Mouse (Mus musculus): ENCODE measurements around the gene Trim27. TPM values are rescaled to one million over a fixed set of nuclear protein-coding genes. Genes with fewer than 3 reads are reported as not detected.

Trim27 gene
- total RNA-seq, 2 experiments from 2014 or later: 33.6 to 36.5 TPM

DNA sequence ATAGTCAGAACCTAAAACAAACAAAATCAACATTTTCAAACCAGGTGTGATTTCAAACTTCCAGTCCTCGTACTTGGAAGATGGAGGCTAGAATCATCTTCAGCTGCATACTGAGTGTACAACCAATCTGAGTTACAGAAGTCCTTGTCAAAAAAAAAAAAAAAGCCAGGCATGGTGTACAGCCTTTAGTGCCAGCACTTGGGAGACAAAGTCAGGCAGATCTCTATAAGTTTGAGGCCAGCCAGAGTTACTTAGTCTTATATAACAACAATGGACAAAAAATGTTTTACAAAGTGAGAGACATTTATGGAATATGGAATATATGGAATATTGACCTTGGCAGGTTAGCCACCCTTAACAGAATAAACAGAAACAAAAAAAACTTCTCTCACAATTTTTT, 45.1 kb downstream of the Trim27 start:
- DNase-seq (ENCODE audit: extremely low spot score in 1 of 2, low spot score in 2 of 2): no peak
- intact Hi-C loops (cut with DNase I): loop anchor here (1.0 kb wide), 1 partner anchor 9 kb away; no protein-coding TSS in a partner anchor
- H3K27ac ChIP-seq: no peak overlapping the region
- H3K4me3 ChIP-seq: no peak overlapping the region
- TF ChIP-seq CTCF (IDR thresholded peaks at IDR 0.05): no peak

- no peak for TF ChIP-seq CTCF (IDR thresholded peaks at IDR 0.05)
- intact Hi-C loops (cut with DNase I): no loop called here
- H3K4me3 ChIP-seq: no peak overlapping the region
- no peak for DNase-seq (ENCODE audit: extremely low spot score in 1 of 2, low spot score in 2 of 2)
- no peak overlapping the region for H3K27ac ChIP-seq
Measured at GRCm38 (mm10) chr13:21225206-21225605, 46.0 kb downstream of the Trim27 start.

DNA sequence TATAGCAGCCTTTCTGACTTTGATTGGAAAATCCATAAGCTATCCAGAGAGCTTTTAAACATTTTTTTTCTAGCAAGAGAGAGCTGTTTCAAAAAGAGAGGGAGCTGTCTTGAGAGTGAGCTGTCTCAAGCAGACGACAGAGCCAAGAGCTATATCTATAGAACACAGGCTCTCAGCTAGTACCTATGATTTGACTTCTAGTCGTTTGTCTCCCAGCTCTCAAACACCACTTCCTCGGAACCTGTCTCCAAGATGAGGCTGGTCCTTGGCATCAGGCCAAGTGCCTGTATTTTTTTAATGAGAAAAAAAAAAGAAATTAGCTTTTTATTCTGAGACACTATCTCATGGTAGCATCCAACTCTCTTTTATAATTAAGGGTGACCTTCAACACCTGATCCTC, 46.8 kb downstream of the Trim27 start:
- H3K27ac ChIP-seq: no peak overlapping the region
- intact Hi-C loops (cut with DNase I): no loop called here

DNA sequence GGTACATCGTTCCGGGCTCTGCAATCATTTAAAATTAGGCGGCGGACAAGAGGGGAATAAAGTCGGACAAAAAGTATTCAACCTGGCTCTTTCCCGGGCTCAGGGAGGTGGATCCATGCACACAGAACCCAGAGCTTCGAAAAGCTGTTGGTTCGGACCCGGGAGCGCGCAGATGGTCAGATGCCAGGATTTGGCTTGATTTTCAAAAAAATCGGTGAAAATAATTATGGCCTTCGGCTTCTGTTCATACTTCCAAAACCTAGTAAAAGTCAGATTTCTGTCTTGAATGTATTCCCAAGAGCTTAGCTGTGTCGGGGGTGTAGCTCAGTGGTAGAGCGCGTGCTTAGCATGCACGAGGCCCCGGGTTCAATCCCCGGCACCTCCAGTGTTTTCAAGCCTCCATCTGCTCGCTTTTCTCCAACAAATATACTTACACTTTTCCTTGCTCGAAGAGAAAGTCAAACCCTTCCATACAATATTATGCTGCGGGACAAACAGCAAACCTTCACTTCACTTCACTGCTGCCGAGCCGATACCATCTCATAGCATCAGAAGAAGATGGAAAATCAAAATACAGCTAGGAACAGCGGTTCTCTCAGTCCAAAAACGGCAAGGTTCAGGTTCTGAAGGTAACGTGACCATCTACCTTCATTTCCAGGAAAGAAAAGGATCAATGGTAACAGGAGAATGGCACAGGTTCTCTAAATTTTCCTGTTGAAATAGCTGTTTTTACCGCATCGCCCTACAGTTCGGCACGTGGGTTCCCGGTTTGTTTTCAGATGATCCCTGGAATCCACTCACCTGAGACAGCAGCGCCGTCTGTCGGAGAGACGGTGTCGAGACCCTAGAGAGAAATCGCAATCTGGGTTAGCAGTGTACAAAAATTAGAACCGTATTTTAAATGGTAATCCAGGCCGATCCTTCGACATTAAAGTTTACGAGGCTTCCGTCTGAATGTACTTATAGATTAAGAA, 54.8 kb downstream of the Trim27 start:
- TF ChIP-seq CTCF (IDR thresholded peaks at IDR 0.05): peak; percentile 85
- Histone ChIP-seq H3K4me3 (peak overlapping the region; percentile 60), H3K27ac (no peak overlapping the region)
- intact Hi-C loops (cut with DNase I): loop anchor here (1.0 to 2.0 kb wide), 3 partner anchors 10 to 45 kb away; no protein-coding TSS in a partner anchor
- peak; percentile 89 for DNase-seq (ENCODE audit: extremely low spot score in 1 of 2, low spot score in 2 of 2)

More for the DNA sequence above, 46.8 kb downstream of the Trim27 start:
- TF ChIP-seq CTCF (IDR thresholded peaks at IDR 0.05): no peak
- no peak overlapping the region for H3K4me3 ChIP-seq
- no peak for DNase-seq (ENCODE audit: extremely low spot score in 1 of 2, low spot score in 2 of 2)

- no peak overlapping the region for H3K27ac ChIP-seq
- no peak overlapping the region for H3K4me3 ChIP-seq
- intact Hi-C loops (cut with DNase I): no loop called here
- DNase-seq (ENCODE audit: extremely low spot score in 1 of 2, low spot score in 2 of 2): no peak
- TF ChIP-seq CTCF (IDR thresholded peaks at IDR 0.05): no peak
Measured at GRCm38 (mm10) chr13:21236714-21237113, 57.5 kb downstream of the Trim27 start.

GRCm38 (mm10) chr13:21237161-21237560, 57.9 kb downstream of the Trim27 start:
- no peak for TF ChIP-seq CTCF (IDR thresholded peaks at IDR 0.05)
- intact Hi-C loops (cut with DNase I): no loop called here
- DNase-seq (ENCODE audit: extremely low spot score in 1 of 2, low spot score in 2 of 2): no peak
- Histone ChIP-seq H3K4me3 (no peak overlapping the region), H3K27ac (no peak overlapping the region)

- no peak for TF ChIP-seq CTCF (IDR thresholded peaks at IDR 0.05)
- no peak overlapping the region for H3K4me3 ChIP-seq
- peak; percentile 43 to 53 for DNase-seq (ENCODE audit: extremely low spot score in 1 of 2, low spot score in 2 of 2)
- intact Hi-C loops (cut with DNase I): no loop called here
- no peak overlapping the region for H3K27ac ChIP-seq
Measured at GRCm38 (mm10) chr13:21240788-21241187, 61.5 kb downstream of the Trim27 start.

DNA sequence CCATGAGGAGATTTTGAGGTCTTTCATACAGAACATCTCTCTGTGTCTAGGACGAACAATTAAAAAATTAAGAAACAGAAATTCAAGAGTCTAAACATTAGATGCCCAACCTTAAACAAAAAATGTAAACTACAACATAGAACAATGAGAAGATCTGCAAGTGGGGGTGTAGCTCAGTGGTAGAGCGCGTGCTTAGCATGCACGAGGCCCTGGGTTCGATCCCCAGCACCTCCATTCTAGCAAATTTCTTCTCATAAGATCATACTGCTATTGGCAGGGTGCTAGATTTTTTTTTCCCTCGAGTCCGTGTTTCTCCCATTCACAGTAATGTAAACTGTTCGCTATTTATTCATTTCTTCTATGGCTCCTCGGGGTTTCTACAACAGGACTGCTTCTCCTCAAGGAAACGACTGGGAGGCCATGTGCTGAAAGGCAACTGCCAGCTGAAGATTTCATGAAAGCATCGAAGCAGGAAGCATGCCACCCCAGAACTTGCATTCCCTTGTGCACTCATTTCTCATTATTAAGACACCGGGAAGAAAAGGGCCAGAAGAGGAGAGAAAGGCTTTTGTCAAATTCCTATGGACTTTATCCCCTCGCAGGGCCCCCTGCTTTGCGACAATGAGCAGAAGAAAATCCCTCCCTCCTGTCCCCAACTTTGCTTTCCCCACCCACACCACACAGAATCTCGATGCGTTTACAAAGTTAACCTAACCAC, 63.3 kb downstream of the Trim27 start:
- intact Hi-C loops (cut with DNase I): no loop called here
- no peak for DNase-seq (ENCODE audit: extremely low spot score in 1 of 2, low spot score in 2 of 2)
- no peak overlapping the region for H3K27ac ChIP-seq
- TF ChIP-seq CTCF (IDR thresholded peaks at IDR 0.05): no peak
- peak overlapping the region; percentile 32 for H3K4me3 ChIP-seq

DNA sequence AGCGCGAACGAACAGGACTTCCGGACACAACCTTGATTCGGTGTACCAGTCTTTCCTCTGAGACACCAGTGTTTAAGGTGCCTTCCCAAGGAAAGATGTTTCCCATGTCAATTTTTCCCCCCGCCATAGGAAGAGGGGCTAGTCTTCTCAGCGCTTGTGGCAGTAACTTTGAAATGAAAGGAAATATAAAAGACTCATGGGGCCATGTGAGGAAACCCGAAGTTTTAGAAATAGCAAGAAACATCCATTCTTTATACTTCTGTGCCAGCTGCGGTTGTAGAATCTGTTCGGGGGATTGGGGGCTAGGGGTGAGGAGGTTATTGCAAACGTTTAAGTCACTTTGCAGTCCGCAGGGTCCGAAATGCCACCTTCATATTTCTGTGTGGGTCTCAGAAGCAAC, 64.0 kb downstream of the Trim27 start:
- DNase-seq (ENCODE audit: extremely low spot score in 1 of 2, low spot score in 2 of 2): no peak
- no peak for TF ChIP-seq CTCF (IDR thresholded peaks at IDR 0.05)
- no peak overlapping the region for H3K27ac ChIP-seq
- peak overlapping the region; percentile 32 for H3K4me3 ChIP-seq
- intact Hi-C loops (cut with DNase I): no loop called here

GRCm38 (mm10) chr13:21244089-21244488, 64.8 kb downstream of the Trim27 start:
- TF ChIP-seq CTCF (IDR thresholded peaks at IDR 0.05): no peak
- Histone ChIP-seq H3K27ac (no peak overlapping the region), H3K4me3 (no peak overlapping the region)
- no peak for DNase-seq (ENCODE audit: extremely low spot score in 1 of 2, low spot score in 2 of 2)
- intact Hi-C loops (cut with DNase I): no loop called here

Other genes starting within 250 kb of the Trim27 start
- gene Olfr1370, start 104.5 kb upstream of the Trim27 start, total RNA-seq (2021): not detected
- gene Olfr1369-ps1, start 68.0 kb upstream of the Trim27 start, total RNA-seq (2021): not detected
- not detected for gene Olfr263, start 49.8 kb upstream of the Trim27 start, total RNA-seq (2021)
- gene Olfr1368, start 33.6 kb upstream of the Trim27 start, total RNA-seq (2021): not detected
- gene Gpx5, start 113.3 kb downstream of the Trim27 start, total RNA-seq (2021): not detected
- not detected for gene Gpx6, start 132.7 kb downstream of the Trim27 start, total RNA-seq (2021)
- not detected for gene Olfr1367, start 167.5 kb downstream of the Trim27 start, total RNA-seq (2021)
- 1 to 10 TPM; 7.0 to 8.2 TPM for gene Zscan12, start 183.4 kb downstream of the Trim27 start, total RNA-seq (2021)
- 10 to 100 TPM; 39.0 to 44.4 TPM for gene Zkscan3, start 223.3 kb downstream of the Trim27 start, total RNA-seq (2021)